Mouse (Mus musculus): ENCODE data around the gene Ank3.

Gene Ank3

DNA sequence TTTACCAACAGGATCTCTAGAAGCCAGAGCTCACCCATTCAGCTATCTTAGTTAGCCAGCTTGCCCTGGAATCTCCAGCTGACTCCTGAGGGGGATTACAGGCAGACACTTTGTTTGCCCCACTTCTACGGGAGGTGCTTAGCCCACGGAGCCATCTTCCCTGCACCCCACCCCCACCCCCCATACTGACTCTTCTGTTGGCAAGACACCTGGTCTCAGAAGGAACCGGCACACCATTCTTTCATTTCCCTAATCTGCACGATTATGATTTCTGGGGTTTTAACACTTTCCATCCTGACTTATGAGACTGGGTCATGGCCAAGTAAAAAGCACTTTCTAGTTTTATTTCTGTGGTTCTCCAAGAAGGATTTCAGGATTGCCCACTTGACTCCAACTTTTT lies 268.9 kb downstream of the Ank3 start:
- in situ Hi-C loops (cut with MboI) = no loop called here

DNA sequence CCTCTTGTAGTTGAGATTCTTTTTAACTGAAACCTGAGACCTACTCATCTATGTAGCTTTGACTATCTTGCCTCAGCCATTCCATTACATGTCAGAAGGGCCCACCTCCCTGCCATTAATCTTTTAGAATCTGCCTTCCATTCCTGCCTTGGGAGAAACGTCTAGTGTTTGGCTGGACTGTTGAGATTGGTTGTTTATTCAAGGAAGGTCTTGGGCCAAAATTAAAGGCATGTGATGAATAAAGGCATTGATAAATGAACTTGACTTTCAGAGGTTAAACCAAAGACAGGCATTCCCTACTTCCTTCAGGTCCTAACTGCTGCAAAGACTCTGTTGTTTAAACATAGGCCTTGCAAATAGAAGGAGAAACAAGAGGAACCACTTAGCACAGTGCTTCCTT lies 271.9 kb downstream of the Ank3 start:
- in situ Hi-C loops (cut with MboI) = no loop called here

DNA sequence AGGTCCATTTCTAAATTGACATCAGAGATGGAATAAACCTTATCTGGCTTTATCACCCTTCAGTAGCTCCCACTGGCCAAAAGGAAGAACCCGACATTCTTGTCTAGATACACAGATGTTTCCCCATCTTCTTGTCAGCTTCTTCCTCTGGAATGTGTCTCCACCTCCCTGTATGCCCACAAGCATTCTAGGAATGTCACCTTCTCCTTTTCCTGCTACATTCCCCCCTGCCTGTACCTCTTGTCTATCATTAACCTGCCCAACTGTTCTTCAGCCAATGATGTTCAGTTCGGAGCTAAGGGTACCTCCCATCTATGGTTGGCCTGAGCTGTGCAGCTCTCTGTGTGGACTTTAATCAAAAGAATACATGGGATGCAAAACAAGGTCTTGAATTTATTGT lies 272.4 kb downstream of the Ank3 start:
- in situ Hi-C loops (cut with MboI) = no loop called here

DNA sequence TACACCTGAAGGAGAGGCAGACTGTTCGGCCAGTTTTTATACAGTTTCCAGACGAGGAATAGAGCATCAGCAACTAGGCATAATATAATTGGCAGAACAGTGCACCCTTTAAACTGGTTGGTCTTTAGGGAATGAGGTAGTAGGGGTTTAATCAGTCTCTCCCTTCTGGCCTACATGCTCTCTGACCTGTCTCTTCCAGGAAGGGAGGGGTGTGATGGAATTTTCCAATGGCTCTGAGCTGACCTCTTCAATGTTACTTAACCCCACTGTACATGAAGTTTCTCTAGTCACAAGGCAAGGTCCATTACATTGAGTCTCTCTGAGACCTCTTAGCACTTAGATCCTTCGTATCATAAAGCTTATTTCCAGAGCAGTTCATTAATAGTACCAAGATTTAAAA lies 272.9 kb downstream of the Ank3 start:
- in situ Hi-C loops (cut with MboI) = no loop called here

DNA sequence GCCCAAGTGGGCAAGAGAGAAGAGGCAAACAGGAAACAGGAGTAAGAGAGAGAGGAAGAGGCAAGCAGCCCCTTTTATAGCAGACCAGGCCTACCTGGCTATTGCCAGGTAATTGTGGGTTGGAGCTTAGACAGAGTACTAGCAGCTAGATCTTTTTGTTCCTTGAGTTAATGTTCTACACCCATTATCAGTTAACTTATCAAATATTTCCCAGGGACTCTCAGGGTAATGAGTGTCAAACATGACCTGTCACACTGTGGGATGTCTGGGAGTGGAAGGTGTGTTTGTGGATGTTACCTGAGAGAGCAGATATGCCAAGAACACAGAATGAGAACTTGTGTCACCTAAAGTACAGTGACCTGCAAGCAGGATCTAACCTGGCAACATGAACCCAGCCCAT lies 274.0 kb downstream of the Ank3 start:
- in situ Hi-C loops (cut with MboI) = no loop called here

DNA sequence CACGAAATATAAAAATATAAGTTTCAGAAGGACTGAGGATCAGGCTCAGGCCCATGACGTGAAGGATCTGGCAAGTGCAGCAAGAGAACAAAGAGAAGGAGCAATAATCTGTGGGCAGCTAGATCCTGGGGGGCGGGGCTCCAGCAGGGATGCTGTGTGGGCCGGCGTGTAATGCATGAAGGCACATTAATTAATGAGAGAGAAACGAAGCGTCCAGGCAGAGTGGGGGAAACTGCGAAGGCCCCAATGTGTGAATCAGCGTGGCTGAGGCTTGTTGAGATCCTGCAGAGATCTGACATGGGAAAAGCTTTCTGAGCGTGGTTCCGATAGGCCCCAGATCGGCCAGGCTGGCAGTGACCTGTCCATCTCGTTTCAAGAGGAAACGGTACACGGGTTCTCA lies 279.7 kb downstream of the Ank3 start:
- in situ Hi-C loops (cut with MboI) = no loop called here

DNA sequence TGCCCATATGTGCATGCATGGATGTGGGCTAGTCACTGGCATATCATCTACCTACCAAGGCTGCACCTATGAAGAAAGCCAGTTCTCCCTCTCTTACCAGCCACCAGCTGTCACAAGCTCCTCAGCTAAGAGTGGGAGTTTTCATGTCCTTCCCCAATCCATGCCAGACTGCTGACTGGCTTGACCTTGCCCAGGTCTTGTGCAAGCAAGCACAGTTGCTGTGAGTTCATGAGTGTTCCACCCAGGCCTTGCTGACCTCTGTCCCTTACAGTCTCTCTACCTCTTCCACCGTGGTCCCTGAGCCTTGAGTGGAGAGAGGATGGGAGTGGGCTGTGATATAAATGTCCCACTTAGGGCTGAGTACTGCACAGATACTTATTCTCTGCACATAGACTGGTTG lies 287.8 kb downstream of the Ank3 start:
- in situ Hi-C loops (cut with MboI) = no loop called here

DNA sequence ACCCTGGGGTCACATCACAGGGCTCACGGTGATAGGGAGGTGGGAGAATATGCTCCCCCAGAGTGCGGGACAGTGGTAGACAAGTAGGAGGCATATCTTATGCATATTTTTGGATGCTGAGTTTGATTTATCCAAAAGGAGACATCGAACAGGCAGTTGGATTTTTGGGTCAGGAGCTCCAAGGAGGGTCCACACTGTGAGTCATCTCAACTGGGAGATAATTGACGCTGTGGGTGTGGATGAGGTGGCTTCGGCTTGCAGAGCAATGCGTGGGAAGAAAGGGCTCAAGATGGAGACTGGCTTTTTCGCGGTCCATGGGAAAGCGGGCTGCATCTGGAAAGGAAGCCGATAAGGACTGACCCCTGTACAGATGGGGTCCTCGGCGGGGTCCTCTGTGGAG lies 290.5 kb downstream of the Ank3 start:
- in situ Hi-C loops (cut with MboI) = no loop called here

DNA sequence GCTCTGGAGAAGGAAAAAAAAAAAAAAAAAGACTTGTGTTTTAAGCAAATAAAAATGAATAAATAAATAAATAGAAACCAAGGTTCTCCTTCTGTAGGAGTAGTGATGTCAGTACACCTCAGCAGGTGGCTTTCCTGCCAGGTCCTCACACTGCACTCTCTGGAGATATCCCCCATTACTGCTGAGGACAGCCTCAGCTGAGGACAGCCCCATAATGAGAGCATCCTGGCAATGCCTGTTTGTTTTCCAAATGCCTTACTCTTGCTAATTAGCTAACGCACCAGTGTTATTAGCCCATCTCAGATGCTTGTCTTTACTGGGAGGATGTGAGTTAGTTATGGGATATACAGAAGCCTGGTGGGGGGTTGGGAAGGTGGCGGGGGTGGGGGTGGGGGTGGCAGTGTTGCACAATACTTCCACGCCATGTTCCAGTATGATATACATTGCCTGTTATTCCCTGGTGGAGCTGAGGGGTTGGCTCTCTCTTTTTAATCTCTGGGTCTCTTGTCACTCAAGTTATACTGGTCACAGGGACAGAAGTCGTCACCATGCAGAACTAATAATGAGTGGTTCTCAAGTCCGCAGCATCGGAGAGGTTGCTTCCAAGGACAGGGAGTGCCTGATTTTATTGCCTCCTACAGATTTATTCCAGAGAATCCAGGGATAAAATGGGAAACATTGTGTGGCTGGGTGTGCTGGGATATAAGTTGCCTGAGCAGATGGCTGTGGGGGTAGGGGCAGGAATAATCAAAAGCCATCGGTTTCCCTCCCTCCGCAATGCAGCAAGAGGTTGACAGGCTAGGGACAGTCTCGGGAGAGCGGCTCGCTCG lies 291.8 kb downstream of the Ank3 start:
- in situ Hi-C loops (cut with MboI) = no loop called here

DNA sequence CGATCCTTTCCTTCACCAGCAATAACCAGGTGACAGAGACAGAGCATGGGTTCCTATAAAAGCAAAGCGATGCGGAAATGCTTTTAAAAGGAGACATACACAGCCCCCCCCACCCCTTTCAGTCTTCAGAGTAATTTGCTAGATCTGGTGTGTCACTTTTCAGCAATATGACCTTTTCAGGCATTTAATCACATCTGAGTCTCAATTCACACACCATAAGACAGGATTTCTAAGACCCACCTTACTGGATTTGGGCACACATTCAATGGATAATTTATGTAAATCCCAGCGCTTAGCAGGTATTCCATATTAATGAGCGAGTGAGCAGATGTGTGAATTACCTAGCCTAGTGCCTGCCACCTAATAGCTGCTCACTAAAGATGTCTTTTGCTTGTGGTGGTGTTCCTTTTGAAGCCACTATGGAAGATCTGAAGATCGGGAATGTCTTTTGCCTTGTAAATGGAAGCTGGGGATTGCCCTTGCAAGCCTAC lies 292.4 kb downstream of the Ank3 start:
- in situ Hi-C loops (cut with MboI) = no loop called here

DNA sequence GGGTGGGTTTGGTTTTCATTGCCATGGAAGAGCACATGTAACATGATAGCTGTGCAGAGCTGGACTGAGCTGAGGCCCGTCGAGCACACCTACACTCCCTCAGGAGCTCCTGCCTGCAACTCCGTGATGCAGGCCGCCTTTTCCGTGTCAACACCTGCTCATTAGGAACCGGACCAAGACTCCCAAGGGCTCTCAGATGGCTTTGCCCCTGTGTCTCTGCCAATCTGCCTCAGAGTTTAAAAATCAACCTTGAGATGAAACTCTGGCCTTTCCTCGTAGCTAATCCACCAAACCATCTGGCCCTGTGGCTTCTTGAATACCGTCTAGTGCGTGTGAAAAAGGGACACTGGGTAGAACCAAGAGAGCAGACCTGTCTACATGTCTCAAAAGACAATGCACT lies 297.4 kb downstream of the Ank3 start:
- in situ Hi-C loops (cut with MboI) = no loop called here

DNA sequence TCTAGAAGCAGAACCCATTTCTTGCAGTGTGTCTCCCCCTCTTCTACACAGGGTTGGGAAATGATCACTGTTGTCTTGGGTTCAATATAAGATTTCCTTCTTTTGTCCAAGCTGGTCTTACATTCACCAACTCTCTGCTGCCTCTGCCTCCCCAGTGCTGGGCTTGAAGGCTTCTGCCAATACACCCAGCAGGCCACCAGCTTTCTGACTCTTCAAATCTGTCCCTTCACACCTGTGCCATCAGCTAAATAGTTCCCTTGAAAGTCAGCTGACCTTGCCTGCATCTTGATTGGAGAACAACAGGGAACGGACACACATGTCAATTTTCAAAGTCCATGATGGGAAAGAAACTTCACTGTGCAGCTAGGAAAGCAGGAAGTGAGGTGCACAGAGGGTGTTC lies 300.1 kb downstream of the Ank3 start:
- in situ Hi-C loops (cut with MboI) = no loop called here

DNA sequence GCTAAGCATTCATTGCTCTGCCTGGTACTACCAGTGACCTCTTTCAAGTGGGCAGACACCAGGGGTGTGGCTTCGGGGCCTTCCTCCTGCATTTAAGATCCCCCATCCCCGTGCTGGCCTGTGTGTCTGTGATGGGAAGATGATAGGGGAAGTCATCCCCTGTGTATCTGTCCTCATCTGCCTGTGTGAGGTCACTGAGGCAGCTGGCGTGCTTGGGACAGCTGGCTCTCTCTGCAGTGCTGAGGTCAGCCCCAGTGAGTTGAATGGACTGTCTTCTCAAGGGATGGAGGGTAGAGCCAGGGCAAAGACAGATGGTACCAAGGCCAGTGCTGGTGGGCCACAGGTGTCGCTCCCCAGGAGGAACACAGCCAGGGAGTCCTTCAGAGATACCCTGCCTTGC lies 302.7 kb downstream of the Ank3 start:
- in situ Hi-C loops (cut with MboI) = no loop called here

DNA sequence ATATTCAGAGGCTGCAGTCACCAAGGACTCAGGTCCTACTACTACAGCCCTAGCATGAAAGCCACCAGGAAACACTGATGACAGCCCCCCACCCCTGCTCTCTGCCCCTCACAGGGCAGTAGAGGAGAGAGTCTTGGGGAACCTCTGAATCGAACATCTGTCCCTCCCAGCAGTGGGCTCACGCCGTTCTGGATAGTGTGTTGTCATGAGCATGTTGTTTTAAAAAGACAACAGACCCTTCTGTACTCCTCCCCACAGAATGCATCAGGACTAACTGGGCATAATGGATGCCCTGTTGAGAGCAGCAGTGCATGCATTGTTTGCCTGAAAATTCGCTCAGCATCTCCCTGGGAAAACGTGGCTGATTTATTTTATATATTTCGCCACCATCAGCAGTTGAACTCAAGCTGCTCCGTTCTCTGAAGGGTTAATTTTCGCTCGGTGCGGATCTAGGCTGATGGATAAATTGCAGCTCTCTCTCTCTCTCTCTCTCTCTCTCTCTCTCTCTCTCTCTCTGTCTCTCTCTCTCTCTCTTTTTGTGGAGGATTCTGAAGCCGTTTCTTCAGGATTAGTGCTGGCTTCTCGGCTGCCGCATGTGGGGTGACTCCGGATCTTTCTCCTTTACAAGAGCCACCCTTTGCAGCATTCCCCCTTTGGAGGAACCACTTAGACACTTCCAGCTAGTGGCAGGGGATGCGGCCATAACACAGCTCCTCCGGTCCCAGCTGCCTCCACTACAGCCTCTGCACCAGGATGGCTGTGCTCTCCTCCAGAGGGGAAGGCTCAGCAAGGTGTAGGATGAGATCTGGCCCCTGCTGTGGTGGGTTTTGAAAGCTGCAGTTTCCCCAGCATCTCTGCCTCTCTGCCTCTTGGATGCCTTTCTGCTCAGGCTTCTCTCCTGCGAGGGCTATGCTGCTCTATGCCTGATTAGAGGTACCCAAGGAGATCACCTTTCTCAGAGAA lies 307.5 kb downstream of the Ank3 start:
- in situ Hi-C loops (cut with MboI) = no loop called here

DNA sequence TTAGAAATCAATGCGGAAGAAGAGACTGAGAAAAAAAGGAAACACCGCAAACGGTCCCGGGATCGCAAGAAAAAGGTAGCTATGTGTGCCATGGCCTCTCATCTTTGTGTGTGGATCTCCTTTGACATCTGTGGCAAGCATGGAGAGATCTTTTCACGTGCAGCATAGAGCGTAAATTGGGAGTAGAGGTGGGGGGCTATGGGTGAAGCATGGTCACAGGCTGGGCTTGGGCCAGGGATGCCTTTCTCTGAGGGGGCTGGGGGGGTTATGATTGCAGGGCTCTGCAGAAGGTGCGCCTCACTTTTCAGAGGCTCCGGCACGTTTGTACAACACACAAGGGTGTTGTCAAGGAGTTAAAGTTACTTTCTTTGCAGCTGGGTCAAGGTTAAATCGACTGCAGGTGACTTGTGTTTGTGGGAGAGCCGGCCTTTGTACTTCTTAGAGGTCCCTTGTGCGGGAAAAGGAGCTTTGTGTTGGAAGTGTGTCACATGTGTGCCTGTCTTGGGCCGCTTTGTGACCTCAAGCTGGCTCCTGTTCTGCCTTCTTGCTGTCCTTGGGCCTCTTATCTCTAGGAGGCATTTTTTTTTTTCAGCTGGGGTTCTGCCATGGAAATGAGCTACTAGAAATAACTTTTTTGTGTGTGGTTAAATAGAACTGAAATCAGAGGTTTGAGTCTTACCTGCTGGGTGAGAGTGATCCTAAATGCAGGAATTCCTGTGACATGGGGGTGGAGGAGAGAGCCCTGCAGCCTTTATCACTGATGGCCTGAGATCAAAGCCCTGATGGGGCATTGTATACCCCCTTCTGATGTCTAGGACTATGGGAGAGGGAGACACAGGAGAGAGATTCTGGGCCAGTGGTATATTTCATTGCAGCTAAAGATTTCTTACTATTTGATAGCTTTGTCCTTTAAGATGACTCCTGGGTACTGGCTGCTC lies 308.5 kb downstream of the Ank3 start:
- in situ Hi-C loops (cut with MboI) = no loop called here

DNA sequence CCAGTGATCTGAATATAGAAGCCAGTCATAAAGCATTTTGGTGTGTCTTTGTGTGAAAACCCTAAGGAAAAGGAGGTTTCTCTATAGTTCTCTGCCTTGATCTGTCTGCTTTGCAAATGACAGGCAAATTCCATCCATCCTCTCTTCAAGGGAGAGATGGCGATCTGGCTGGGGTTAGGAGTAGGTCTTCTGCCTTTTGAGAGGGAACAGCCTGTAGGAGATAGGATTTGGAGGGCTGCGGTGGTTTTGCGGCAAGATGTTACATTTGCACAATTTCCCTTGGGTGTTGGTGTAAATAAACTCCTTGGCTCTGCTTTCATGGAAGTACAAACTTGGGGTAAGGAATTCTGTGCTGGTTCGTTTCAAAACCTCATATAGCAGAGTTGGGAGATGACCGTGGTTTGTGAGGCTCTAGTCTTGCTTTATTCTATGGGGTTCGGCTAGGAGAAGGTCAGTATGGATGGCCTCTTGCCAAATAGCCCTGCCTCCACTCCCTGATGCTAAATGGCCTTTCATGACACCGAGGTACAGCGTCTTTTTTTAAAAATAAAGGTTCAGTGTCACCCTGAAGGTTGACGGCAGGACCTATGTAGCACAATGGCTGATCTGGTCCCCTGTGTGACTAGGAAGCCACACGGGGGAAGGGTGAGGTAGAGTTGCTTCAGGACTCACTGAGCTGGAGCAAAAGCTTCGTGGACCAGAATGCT lies 309.4 kb downstream of the Ank3 start:
- in situ Hi-C loops (cut with MboI) = no loop called here

DNA sequence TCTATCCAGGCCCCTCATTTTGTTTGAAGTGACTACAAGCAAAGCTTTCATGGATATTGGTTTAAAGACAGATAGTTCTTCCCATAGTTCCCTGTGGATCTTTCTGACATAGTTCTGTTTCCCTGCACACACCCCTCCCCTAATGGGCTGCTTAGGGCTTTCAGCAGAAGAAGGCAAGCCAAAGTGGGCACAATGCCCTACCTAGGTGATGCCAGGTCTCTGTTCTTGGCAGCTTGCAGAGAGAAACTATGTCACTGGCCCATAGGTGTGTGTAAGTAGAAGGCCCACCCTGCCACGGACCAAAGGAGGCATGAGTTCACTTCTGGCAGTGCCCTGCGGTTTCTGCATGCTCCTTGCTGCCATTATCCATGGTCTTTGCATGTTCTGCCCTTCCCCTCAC lies 311.1 kb downstream of the Ank3 start:
- in situ Hi-C loops (cut with MboI) = no loop called here

DNA sequence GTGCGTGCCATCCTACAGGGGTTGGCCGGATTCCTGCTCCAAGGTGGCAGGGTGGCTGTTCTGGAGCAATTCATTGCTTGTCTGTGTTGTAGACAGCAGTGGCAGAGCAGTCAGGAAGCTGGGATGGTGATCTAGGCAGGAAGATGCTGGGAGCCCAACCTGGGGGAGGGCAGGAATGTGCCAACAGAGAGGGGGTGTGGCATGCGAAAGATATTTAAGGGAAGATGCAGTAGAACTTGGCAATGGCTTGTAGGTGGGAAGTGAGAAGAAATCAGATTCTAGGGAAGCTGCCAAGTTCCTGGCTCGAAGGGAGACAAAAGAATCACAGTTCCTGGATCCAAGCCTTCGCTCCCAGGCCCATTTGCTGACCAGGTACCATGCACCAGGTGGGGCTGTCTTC lies 312.2 kb downstream of the Ank3 start:
- in situ Hi-C loops (cut with MboI) = no loop called here

DNA sequence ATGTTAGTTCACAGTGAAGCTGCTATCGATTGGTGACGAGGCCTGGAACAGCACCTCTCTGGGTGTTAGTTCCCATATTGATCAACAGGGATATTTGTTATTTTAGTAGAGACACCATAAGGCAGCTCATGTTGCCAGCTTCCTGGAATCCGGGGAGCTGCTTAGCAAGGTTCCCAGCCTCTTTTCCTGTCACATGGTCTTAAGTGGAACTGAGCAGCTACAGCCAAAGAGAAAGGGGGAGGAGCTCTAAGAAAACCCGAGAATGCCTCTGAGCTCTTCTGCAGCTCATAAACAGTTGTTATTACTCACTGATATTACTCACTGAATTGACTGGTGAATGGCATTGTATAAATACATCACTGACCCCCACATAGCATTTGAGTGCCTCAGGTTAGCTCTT lies 318.3 kb downstream of the Ank3 start:
- in situ Hi-C loops (cut with MboI) = no loop called here

DNA sequence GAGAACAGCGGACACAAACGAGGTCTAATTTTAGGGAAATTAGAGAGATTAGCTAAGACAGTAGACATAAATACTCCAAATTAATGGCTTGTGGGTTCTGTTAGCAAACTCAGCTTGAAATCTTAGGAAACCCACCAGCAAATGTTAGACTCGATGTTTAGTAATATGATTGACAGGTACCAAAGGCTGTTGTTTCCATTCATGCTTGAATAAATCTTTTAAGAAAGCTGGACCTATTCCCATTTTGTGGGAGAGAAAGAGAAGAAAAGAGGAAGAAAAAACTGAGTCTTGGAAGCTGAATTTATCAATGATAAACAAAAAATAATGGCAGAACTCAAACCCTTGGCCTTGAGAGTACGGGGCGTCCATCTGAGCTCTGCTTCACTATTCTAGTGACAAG lies 320.8 kb downstream of the Ank3 start:
- in situ Hi-C loops (cut with MboI) = no loop called here

DNA sequence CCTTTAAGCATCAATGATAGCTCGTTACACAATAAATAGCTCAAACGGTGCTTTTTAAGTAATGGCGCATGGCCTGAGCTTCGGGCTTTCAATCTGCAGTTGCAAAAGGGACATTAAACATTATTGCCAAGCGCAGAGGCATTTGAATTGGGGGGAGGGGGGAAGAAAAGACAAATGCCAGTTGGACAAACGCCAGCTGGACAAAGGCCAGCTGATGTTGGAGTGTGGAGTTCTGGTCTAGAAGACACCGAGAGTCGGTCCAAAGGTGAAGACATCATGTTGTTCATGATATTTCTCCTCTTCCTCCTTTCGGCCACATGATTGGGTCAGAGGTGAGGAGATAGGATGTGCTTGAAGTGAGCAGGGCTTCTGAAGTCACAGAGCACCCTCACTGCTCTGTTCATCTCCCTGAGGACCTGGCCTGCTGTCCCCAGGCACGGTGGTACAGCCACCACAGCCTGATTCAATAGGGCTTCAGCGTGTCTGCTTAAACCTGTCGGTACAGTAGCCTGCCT lies 321.4 kb downstream of the Ank3 start:
- in situ Hi-C loops (cut with MboI) = no loop called here
